Comparison of ENCODE assay signal across 8 mouse cellular contexts in genomic region chr13:21221656-21222462, GRCm38 (mm10). TPM values are rescaled to one million over a fixed set of nuclear protein-coding genes. Genes with fewer than 3 reads are reported as not detected.
DNase-seq lines count a peak whose midpoint lies in the region; ATAC-seq and TF ChIP-seq lines count a peak whose summit lies in the region.

No protein-coding gene starts in this region.

- TF ChIP-seq CTCF in gastrocnemius, adult 2 months (IDR thresholded peaks at IDR 0.05) = no peak

- DNase-seq in gastrocnemius, adult 2 months = no peak
- no peak for DNase-seq in gastrocnemius, postnatal 25 days
- peak; percentile 51 for DNase-seq in embryonic facial prominence, embryonic 11.5 days (ENCODE audit: low spot score)
- DNase-seq in layer of hippocampus, postnatal 25 days (ENCODE audit: extremely low spot score in 1 of 2, low spot score in 1 of 2) = no peak
- no peak for DNase-seq in urinary bladder, postnatal 14 days (ENCODE audit: low spot score)

- no peak overlapping the region for H3K27ac ChIP-seq in gastrocnemius, adult 2 months
- H3K27ac ChIP-seq in embryonic facial prominence, embryonic 11.5 days (replicated peaks; ENCODE audit: low read depth, low read length) = peak overlapping the region; percentile 47
- no peak overlapping the region for H3K27ac ChIP-seq in intestine, embryonic 16.5 days (ENCODE audit: low read length)
- H3K27ac ChIP-seq in neural tube, embryonic 12.5 days = peak overlapping the region; percentile 50; the same call in 1 of the 2 replicates

- peak overlapping the region; percentile 80 for H3K9ac ChIP-seq in embryonic facial prominence, embryonic 11.5 days (replicated peaks; ENCODE audit: low read length)
- H3K9ac ChIP-seq in intestine, embryonic 16.5 days (ENCODE audit: low read depth, low read length) = peak overlapping the region; percentile 64
- peak overlapping the region; percentile 61 for H3K9ac ChIP-seq in neural tube, embryonic 12.5 days

- no peaks in the 10 kb centered on the region for H3K27me3 ChIP-seq in embryonic facial prominence, embryonic 11.5 days (ENCODE audit: control insufficient read depth, insufficient read depth, low read length)
- no peaks in the 10 kb centered on the region for H3K27me3 ChIP-seq in intestine, embryonic 16.5 days (replicated peaks; ENCODE audit: control insufficient read depth, insufficient read depth, low read length)
- no peaks in the 10 kb centered on the region for H3K27me3 ChIP-seq in neural tube, embryonic 12.5 days (replicated peaks)

- 3% methylated on average over 19 of the region's 20 CpGs for WGBS in embryonic facial prominence, embryonic 11.5 days
- WGBS in intestine, embryonic 16.5 days = 3% methylated on average over 20 of the region's 20 CpGs
- WGBS in neural tube, embryonic 12.5 days = 1% methylated on average over 20 of the region's 20 CpGs

- H3K4me3 ChIP-seq in gastrocnemius, adult 2 months = peak overlapping the region; percentile 83
- peak overlapping the region; percentile 59 for H3K4me3 ChIP-seq in embryonic facial prominence, embryonic 11.5 days (ENCODE audit: low read depth, low read length)
- peak overlapping the region; percentile 61 for H3K4me3 ChIP-seq in intestine, embryonic 16.5 days (ENCODE audit: low read length)
- H3K4me3 ChIP-seq in neural tube, embryonic 12.5 days = peak overlapping the region; percentile 55

- H3K4me2 ChIP-seq in embryonic facial prominence, embryonic 11.5 days (ENCODE audit: low read depth, low read length) = peak overlapping the region; percentile 64
- H3K4me2 ChIP-seq in intestine, embryonic 16.5 days (ENCODE audit: low read depth, low read length) = peak overlapping the region; percentile 65
- H3K4me2 ChIP-seq in neural tube, embryonic 12.5 days (replicated peaks) = peak overlapping the region; percentile 65

- no peaks in the 10 kb centered on the region for H3K4me1 ChIP-seq in embryonic facial prominence, embryonic 11.5 days (ENCODE audit: control insufficient read depth, insufficient read depth, low read length)
- H3K4me1 ChIP-seq in intestine, embryonic 16.5 days (ENCODE audit: control insufficient read depth, insufficient read depth, low read length) = no peaks in the 10 kb centered on the region
- H3K4me1 ChIP-seq in neural tube, embryonic 12.5 days = 0 out of 2 replicates have a peak, but pooled peaks cover 3% of the 10 kb centered on the region

- intact Hi-C loops in gastrocnemius, adult 2 months (cut with DNase I) = loop anchor here (5.0 kb wide), 1 partner anchor 50 kb away; no protein-coding TSS in a partner anchor

- peak; percentile 32 for ATAC-seq in CD4-positive, CD25-positive, alpha-beta regulatory T cell, adult 4 months
- peak; percentile 91 for ATAC-seq in embryonic facial prominence, embryonic 11.5 days (replicated peaks; ENCODE audit: insufficient number of reproducible peaks, low FRiP score, low TSS enrichment, low read depth)
- peak; percentile 77 for ATAC-seq in intestine, embryonic 16.5 days
- ATAC-seq in neural tube, embryonic 12.5 days (ENCODE audit: low FRiP score, low read depth) = peak; percentile 92

- H3K36me3 ChIP-seq in embryonic facial prominence, embryonic 11.5 days (replicated peaks; ENCODE audit: control insufficient read depth, insufficient read depth, low read depth, low read length) = no peaks in the 10 kb centered on the region
- no peaks in the 10 kb centered on the region for H3K36me3 ChIP-seq in intestine, embryonic 16.5 days (ENCODE audit: control insufficient read depth, insufficient read depth, low read length)
- H3K36me3 ChIP-seq in neural tube, embryonic 12.5 days = no peaks in the 10 kb centered on the region

- H3K9me3 ChIP-seq in embryonic facial prominence, embryonic 11.5 days (replicated peaks; ENCODE audit: control insufficient read depth, low read length) = no peaks in the 10 kb centered on the region
- H3K9me3 ChIP-seq in intestine, embryonic 16.5 days (ENCODE audit: control insufficient read depth, low read length) = no peaks in the 10 kb centered on the region
- H3K9me3 ChIP-seq in neural tube, embryonic 12.5 days = no peaks in the 10 kb centered on the region

RNA-seq across cellular contexts. Expression of gene Trim27, which starts 42.6 kb away (rescaled TPM):
- total RNA-seq in gastrocnemius, adult 2 months (2021) = 10 to 100 TPM; 23.8 to 26.4 TPM
- 10 to 100 TPM; 20.6 to 24.7 TPM for total RNA-seq in gastrocnemius, postnatal 25 days (2021)
- 10 to 100 TPM; 10.5 to 13.5 TPM for polyA plus RNA-seq in CD4-positive, CD25-positive, alpha-beta regulatory T cell, adult 4 months (2017; shearing (Covaris generic))
- 148 and 160 TPM in 2 replicates for polyA plus RNA-seq in embryonic facial prominence, embryonic 11.5 days (2014; fragmentation: Nextera tagmentation; extraction: Ambion mirVana)
- polyA plus RNA-seq in intestine, embryonic 16.5 days (2015; fragmentation: Nextera tagmentation; extraction: Ambion mirVana) = 119 and 122 TPM in 2 replicates
- 124 and 125 TPM in 2 replicates for polyA plus RNA-seq in neural tube, embryonic 12.5 days (2016; fragmentation: Nextera tagmentation; extraction: Ambion mirVana)
- total RNA-seq in layer of hippocampus, postnatal 25 days (2021) = 10 to 100 TPM; 37.8 to 42.2 TPM

Comparison
In these comparisons a context has a peak if more than half of its experiments do, and no peak if none do; other contexts are left out.
1. H3K27ac ChIP-seq: peak in embryonic facial prominence, embryonic 11.5 days (single experiment) and neural tube, embryonic 12.5 days (single experiment); none in gastrocnemius, adult 2 months (single experiment) and intestine, embryonic 16.5 days (single experiment).
2. ATAC-seq: peak in every context shown above with its lines; median percentile 92 in neural tube, embryonic 12.5 days; 91 in embryonic facial prominence, embryonic 11.5 days; 77 in intestine, embryonic 16.5 days; 32 in CD4-positive, CD25-positive, alpha-beta regulatory T cell, adult 4 months.
3. Peak in every context shown above with its lines, with median percentiles within 50 percentile points of each other: H3K4me3 ChIP-seq, H3K4me2 ChIP-seq and H3K9ac ChIP-seq.